Mouse (Mus musculus) embryonic fibroblast, embryonic 13.5 days (primary cell): ENCODE results near the gene Best2.

Experiments
- CTCF ChIP-seq: IDR thresholded peaks from 2 replicates; pipeline ENCODE4 v1.5.1; 2011; ENCODE audit warnings: mild to moderate bottlenecking, control low read depth, low read length, moderate library complexity, borderline replicate concordance; ENCODE audit not compliant: insufficient read depth
- POLR2A ChIP-seq: IDR thresholded peaks from 2 replicates; pipeline ENCODE4 v1.6.1; 2011; ENCODE audit warnings: low read depth, mild to moderate bottlenecking, control low read depth, low read length, moderate library complexity

GRCm38 (mm10) chr8:84990349-84990748 lies 24.0 kb downstream of the Best2 start, which contains the start of gene Hook2:
- TF ChIP-seq POLR2A (peak; percentile 41; the same call in 1 of the 2 replicates), CTCF (peak; percentile 97)
